Mouse (Mus musculus): Measurements from ENCODE around the gene Eif4g1.
A peak's percentile ranks its signal among the peaks of the same experiment; 100 is the strongest.
"Not testable (repeated sequence)": the region's sequence is repeated elsewhere in the genome, so short reads cannot be mapped to it uniquely, and the experiment has no call there.

Eif4g1 gene

DNA sequence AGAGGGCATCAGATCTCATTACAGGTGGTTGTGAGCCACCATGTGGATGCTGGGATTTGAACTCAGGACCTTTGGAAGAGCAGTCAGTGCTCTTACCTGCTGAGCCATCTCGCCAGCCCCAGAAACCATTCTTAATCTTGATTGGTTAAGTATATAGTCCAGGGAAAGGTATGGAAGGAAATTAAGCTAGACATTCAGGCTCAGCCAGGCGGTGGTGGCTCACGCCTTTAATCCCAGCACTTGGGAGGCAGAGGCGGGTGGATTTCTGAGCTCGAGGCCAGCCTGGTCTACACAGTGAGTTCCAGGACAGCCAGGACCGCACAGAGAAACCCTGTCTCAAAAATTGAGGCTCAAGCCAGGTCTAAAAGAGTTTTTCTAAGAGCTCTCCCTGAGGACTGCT lies at the start of gene Eif4g1:
Gene Eif4g1 (plus strand): TSS at position 301 of the 400 bp plus-strand sequence.
- DNase-seq (ENCODE audit: low spot score) = not testable (repeated sequence)

GRCm38 (mm10) chr16:20619541-20620398 lies 48.3 kb upstream of the Eif4g1 start:
- DNase-seq (ENCODE audit: low spot score) = no peak

- DNase-seq (ENCODE audit: low spot score) = no peak
Observed at GRCm38 (mm10) chr16:20620399-20620735, 47.7 kb upstream of the Eif4g1 start.

- DNase-seq (ENCODE audit: low spot score) = no peak
Observed at GRCm38 (mm10) chr16:20620751-20621190, 47.3 kb upstream of the Eif4g1 start.

- peak; percentile 58 for DNase-seq (ENCODE audit: low spot score)
Observed at GRCm38 (mm10) chr16:20621191-20621990, 46.7 kb upstream of the Eif4g1 start, which contains the start of gene Camk2n2. Gene Camk2n2 (minus strand): TSS chr16:20621287.

- peak; percentile 63 for DNase-seq (ENCODE audit: low spot score)
Observed at GRCm38 (mm10) chr16:20621991-20622685, 46.0 kb upstream of the Eif4g1 start.

DNA sequence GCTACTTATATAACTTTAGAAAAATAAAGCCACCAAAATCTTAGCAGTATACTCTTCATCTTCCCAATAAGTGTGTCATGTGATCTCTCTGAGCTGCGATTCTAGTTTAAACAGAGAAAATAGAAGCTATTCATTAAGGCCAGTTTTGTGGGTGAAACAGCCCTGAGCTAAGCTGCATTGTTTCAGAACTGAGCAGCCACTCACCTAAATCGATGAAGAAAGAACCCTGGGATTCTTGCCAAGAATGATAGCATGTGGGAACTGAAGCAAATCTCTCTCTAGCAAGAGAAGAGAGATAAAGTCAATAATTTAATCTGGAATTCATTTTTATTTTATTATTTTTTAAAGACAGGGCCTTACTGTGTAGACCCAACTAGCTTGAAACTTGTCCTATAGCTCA lies 44.9 kb upstream of the Eif4g1 start:
- DNase-seq (ENCODE audit: low spot score) = no peak

DNA sequence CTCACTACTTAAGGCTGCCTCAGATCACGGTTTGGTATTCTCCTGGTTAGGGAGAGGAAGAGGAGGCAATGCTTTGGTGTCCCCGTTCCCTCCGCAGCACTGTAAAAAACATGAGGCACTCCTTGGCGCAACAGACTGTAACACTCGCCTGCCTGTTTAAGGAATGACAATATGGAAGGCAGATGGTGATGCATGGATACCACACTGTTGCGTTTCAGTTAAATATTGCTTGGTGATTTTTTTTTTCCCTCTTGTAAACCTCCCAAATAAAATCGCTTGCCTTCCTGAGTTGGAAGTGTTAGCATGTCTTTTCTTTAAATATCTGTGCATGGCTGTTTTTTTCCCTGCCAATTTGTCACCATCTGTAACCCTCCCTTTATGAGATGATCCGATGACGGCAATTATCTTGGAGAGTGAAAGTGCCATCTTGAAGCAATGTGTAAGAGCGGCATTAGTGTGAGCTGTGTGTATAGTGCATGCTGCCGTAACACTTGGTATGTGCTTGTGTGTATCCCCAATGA lies 39.2 kb upstream of the Eif4g1 start:
- no peak for DNase-seq (ENCODE audit: low spot score)

GRCm38 (mm10) chr16:20629731-20630634 lies 38.1 kb upstream of the Eif4g1 start, which contains the start of gene Ece2:
Gene Ece2 (plus strand): TSS chr16:20629828.
- no peak for DNase-seq (ENCODE audit: low spot score)

- DNase-seq (ENCODE audit: low spot score) = no peak
Observed at GRCm38 (mm10) chr16:20637410-20637809, 30.7 kb upstream of the Eif4g1 start.

GRCm38 (mm10) chr16:20638367-20638766 lies 29.7 kb upstream of the Eif4g1 start:
- DNase-seq (ENCODE audit: low spot score) = no peak

DNA sequence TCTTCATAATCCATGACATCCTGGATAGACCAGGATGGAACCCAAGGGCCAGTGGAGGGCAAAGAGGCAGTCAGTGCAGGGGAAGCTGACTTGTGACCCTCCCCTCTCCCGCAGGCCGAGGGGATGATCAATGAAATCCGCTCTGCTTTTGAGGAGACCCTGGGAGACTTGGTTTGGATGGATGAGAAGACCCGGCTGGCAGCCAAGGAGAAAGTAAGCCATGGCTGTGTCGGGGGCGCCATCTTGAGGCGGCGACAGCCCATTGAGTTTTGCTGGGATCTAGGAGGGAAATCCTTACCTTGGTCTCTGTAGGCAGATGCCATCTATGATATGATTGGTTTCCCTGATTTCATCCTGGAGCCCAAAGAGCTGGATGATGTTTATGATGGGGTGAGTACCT lies 26.0 kb upstream of the Eif4g1 start:
- peak; percentile 70 for DNase-seq (ENCODE audit: low spot score)

- no peak for DNase-seq (ENCODE audit: low spot score)
Observed at GRCm38 (mm10) chr16:20643911-20644310, 24.2 kb upstream of the Eif4g1 start.

DNA sequence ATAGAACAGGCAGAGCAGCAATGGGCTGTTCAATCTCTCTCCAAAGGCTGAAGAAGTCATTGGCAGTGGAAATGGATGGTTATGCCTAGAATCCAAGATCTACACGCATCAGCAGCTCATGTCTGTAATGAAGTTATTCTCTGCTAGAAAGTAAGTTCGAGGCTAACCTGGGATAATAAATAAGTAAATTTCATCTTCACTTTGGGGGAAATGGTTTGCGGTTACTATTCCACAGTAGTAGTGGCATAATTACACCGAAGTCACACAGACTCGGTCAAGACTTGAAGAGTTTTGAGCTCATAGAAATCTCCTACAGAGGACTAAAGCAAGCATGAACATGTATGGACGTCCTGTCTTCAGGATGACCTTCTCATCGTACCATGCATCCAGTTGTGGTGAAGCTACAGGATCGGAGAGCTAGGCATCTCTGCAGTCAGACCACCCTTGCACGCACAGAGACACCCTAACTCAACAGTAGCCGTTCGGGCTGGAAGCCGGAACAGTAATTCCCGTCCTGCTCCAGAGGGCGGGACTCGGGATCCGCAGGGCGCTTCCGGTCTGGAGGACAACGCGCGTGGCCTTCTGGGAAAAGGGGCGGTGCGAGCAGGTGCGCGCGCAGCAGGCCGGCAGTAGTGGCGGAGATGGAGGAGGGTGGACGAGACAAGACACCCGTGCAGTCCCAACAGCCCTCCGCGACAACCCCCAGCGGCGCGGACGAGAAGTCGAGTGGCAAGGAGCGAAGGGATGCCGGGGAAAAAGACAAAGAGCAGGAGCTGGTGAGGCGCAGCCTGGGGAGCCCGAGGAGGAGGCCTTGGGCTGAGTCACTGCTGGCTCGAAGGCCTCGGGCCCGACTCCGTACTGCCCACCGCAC lies 16.8 kb upstream of the Eif4g1 start, which contains the start of gene Psmd2:
Gene Psmd2 (plus strand): TSS at position 577 of the 871 bp plus-strand sequence.
- peak; percentile 97 for DNase-seq (ENCODE audit: low spot score)

DNA sequence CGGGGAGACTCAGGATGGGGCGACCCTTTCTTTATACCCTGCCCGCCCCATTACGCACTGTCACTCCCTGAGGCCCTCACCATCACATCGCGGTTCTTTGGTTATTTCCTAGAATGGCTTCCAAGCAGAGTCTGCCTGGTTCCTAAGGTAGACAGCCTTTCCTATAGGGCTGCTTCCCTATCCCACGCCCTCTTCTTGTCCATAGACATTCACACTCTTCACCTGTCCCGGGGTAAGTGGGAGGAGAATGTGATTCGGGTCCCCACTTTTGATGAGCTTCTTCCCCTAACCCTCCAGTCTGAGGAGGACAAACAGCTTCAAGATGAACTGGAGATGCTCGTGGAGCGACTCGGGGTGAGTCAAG lies 16.2 kb upstream of the Eif4g1 start:
- DNase-seq (ENCODE audit: low spot score) = no peak

DNA sequence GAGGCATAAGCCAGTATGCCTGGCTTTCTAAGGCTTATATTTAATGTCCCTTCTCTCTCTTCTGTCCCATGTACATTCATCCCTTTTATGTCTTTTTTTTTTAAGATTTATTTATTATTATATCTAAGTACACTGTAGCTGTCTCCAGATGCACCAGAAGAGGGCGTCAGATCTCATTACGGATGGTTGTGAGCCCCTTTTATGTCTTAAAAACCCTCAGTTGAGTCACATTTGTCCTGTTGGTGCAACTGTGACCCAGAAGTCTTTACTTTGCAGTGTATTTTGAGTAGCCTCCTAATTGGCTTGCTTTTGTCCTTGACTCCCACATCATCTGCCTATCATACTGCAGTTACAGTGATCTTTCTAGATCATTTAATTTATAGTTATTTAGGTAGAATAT lies 14.8 kb upstream of the Eif4g1 start:
- no peak for DNase-seq (ENCODE audit: low spot score)

DNA sequence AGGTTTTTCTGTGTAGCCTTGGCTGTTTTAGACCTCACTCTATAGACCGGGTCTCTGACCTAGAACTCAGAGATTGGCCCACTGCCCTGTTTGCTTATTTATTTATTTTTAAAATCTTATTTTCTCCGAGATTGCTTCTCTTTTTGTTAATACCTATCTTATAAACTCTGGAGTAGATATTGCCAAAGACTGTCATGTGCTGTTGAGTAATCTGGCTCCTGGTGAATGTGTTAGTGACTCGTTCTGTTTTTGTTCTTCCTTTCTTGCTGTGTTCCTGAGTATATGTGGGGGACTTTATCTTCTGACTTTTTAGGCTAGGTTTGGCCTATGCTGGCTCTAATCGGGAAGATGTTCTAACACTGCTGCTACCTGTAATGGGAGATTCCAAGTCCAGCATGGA lies 10.5 kb upstream of the Eif4g1 start:
- no peak for DNase-seq (ENCODE audit: low spot score)

- DNase-seq (ENCODE audit: low spot score) = no peak
Observed at GRCm38 (mm10) chr16:20670291-20670690, 2.2 kb downstream of the Eif4g1 start.

DNA sequence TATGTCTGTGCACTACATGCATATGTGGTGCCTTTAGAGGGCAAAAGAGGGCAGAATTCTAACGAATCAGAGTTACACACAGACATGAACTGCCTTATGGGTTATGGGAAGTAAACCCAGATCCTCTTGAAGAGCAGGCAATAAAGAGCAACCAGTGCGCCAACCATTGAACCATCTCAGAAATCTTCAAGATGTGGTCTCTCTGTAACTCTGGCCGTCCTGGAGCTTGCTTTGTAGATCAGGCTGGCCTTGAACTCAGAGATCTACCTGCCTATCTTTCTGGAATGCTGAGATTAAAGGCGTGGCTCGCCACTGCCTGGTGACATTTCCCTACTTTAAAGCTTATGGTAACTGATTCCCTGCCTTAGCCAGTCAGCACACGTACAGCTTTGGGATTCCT lies 3.8 kb downstream of the Eif4g1 start:
- no peak for DNase-seq (ENCODE audit: low spot score)

GRCm38 (mm10) chr16:20672500-20672902 lies 4.4 kb downstream of the Eif4g1 start:
- peak; percentile 96 for DNase-seq (ENCODE audit: low spot score)

Measured in urinary bladder, postnatal 14 days (tissue).